Mouse (Mus musculus): Measurements from ENCODE around the gene Tbc1d4. TPM values are rescaled to one million over a fixed set of nuclear protein-coding genes. Genes with fewer than 3 reads are reported as not detected.

Gene Tbc1d4
- polyA plus RNA-seq, 1 experiment: 1.9 TPM

GRCm38 (mm10) chr14:101605843-101606242 is 3.1 kb downstream of the Tbc1d4 start:
- Histone ChIP-seq H3K79me3 (ENCODE audit: low read depth) (no peaks in the 10 kb centered on the region), H3K36me3 (ENCODE audit: control insufficient read depth, insufficient read depth) (no peaks in the 10 kb centered on the region), H3K4me3 (ENCODE audit: insufficient read depth, poor library complexity, severe bottlenecking) (no peak overlapping the region), H3K79me2 (ENCODE audit: control insufficient read depth, insufficient read depth) (peaks cover 6% of the 10 kb centered on the region), H3ac (ENCODE audit: control insufficient read depth, insufficient read length, low read depth) (no peak overlapping the region), H3K27me3 (ENCODE audit: control insufficient read depth, insufficient read depth, insufficient read length) (no peaks in the 10 kb centered on the region)
- TF ChIP-seq MYOG (IDR thresholded peaks at IDR 0.05; ENCODE audit: control insufficient read depth, extremely low read depth, insufficient read length) (no peak), MYOD1 (IDR thresholded peaks at IDR 0.05; ENCODE audit: control insufficient read depth, insufficient read length, low read depth) (no peak), CTCF (IDR thresholded peaks at IDR 0.05; ENCODE audit: control insufficient read depth, insufficient read depth, insufficient read length) (no peak), CEBPB (IDR thresholded peaks at IDR 0.05; ENCODE audit: low read depth) (no peak)

GRCm38 (mm10) chr14:101602851-101603250 is 6.1 kb downstream of the Tbc1d4 start:
- Histone ChIP-seq H3K79me2 (ENCODE audit: control insufficient read depth, insufficient read depth) (peaks cover 6% of the 10 kb centered on the region), H3K27me3 (ENCODE audit: control insufficient read depth, insufficient read depth, insufficient read length) (no peaks in the 10 kb centered on the region), H3K79me3 (ENCODE audit: low read depth) (no peaks in the 10 kb centered on the region), H3ac (ENCODE audit: control insufficient read depth, insufficient read length, low read depth) (no peak overlapping the region), H3K36me3 (ENCODE audit: control insufficient read depth, insufficient read depth) (no peaks in the 10 kb centered on the region), H3K4me3 (ENCODE audit: insufficient read depth, poor library complexity, severe bottlenecking) (no peak overlapping the region)
- no peak for TF ChIP-seq CEBPB (IDR thresholded peaks at IDR 0.05; ENCODE audit: low read depth)
- TF ChIP-seq MAX (IDR thresholded peaks at IDR 0.05): no peak
- no peak for TF ChIP-seq USF1 (IDR thresholded peaks at IDR 0.05; ENCODE audit: low read depth)
- no peak for TF ChIP-seq CTCF (IDR thresholded peaks at IDR 0.05; ENCODE audit: control insufficient read depth, insufficient read depth, insufficient read length)
- no peak for TF ChIP-seq MYOG (IDR thresholded peaks at IDR 0.05; ENCODE audit: control insufficient read depth, extremely low read depth, insufficient read length)
- TF ChIP-seq FOSL1 (IDR thresholded peaks at IDR 0.05; ENCODE audit: insufficient read depth, low read length, poor library complexity, severe bottlenecking): no peak
- TF ChIP-seq MYOD1 (IDR thresholded peaks at IDR 0.05; ENCODE audit: control insufficient read depth, insufficient read length, low read depth): no peak

- no peak for TF ChIP-seq MYOG (IDR thresholded peaks at IDR 0.05; ENCODE audit: control insufficient read depth, extremely low read depth, insufficient read length)
- TF ChIP-seq CEBPB (IDR thresholded peaks at IDR 0.05; ENCODE audit: low read depth): no peak
- no peak for TF ChIP-seq MAX (IDR thresholded peaks at IDR 0.05)
- Histone ChIP-seq H3ac (ENCODE audit: control insufficient read depth, insufficient read length, low read depth) (no peak overlapping the region), H3K36me3 (ENCODE audit: control insufficient read depth, insufficient read depth) (no peaks in the 10 kb centered on the region), H3K4me3 (ENCODE audit: insufficient read depth, poor library complexity, severe bottlenecking) (no peak overlapping the region), H3K79me2 (ENCODE audit: control insufficient read depth, insufficient read depth) (no peaks in the 10 kb centered on the region), H3K27me3 (ENCODE audit: control insufficient read depth, insufficient read depth, insufficient read length) (no peaks in the 10 kb centered on the region), H3K79me3 (ENCODE audit: low read depth) (no peaks in the 10 kb centered on the region)
Observed at GRCm38 (mm10) chr14:101597096-101597715, 11.8 kb downstream of the Tbc1d4 start.

GRCm38 (mm10) chr14:101596691-101597090 is 12.3 kb downstream of the Tbc1d4 start:
- no peaks in the 10 kb centered on the region for H3K36me3 ChIP-seq (ENCODE audit: control insufficient read depth, insufficient read depth)
- no peaks in the 10 kb centered on the region for H3K79me3 ChIP-seq (ENCODE audit: low read depth)
- no peaks in the 10 kb centered on the region for H3K79me2 ChIP-seq (ENCODE audit: control insufficient read depth, insufficient read depth)
- no peak overlapping the region for H3K4me3 ChIP-seq (ENCODE audit: insufficient read depth, poor library complexity, severe bottlenecking)
- no peak for TF ChIP-seq MAX (IDR thresholded peaks at IDR 0.05)
- no peak for TF ChIP-seq USF1 (IDR thresholded peaks at IDR 0.05; ENCODE audit: low read depth)
- TF ChIP-seq FOSL1 (IDR thresholded peaks at IDR 0.05; ENCODE audit: insufficient read depth, low read length, poor library complexity, severe bottlenecking): no peak
- no peak for TF ChIP-seq CTCF (IDR thresholded peaks at IDR 0.05; ENCODE audit: control insufficient read depth, insufficient read depth, insufficient read length)
- TF ChIP-seq MYOG (IDR thresholded peaks at IDR 0.05; ENCODE audit: control insufficient read depth, extremely low read depth, insufficient read length): no peak
- TF ChIP-seq MYOD1 (IDR thresholded peaks at IDR 0.05; ENCODE audit: control insufficient read depth, insufficient read length, low read depth): no peak
- TF ChIP-seq CEBPB (IDR thresholded peaks at IDR 0.05; ENCODE audit: low read depth): no peak
- H3K27me3 ChIP-seq (ENCODE audit: control insufficient read depth, insufficient read depth, insufficient read length): no peaks in the 10 kb centered on the region
- H3ac ChIP-seq (ENCODE audit: control insufficient read depth, insufficient read length, low read depth): no peak overlapping the region

GRCm38 (mm10) chr14:101595301-101596080 is 13.5 kb downstream of the Tbc1d4 start:
- Histone ChIP-seq H3K4me3 (ENCODE audit: insufficient read depth, poor library complexity, severe bottlenecking) (no peak overlapping the region), H3K27me3 (ENCODE audit: control insufficient read depth, insufficient read depth, insufficient read length) (no peaks in the 10 kb centered on the region), H3K79me3 (ENCODE audit: low read depth) (no peaks in the 10 kb centered on the region), H3ac (ENCODE audit: control insufficient read depth, insufficient read length, low read depth) (no peak overlapping the region), H3K36me3 (ENCODE audit: control insufficient read depth, insufficient read depth) (no peaks in the 10 kb centered on the region), H3K79me2 (ENCODE audit: control insufficient read depth, insufficient read depth) (no peaks in the 10 kb centered on the region)
- no peak for TF ChIP-seq CEBPB (IDR thresholded peaks at IDR 0.05; ENCODE audit: low read depth)

GRCm38 (mm10) chr14:101594001-101594400 is 15.0 kb downstream of the Tbc1d4 start:
- no peaks in the 10 kb centered on the region for H3K79me2 ChIP-seq (ENCODE audit: control insufficient read depth, insufficient read depth)
- no peak overlapping the region for H3K4me3 ChIP-seq (ENCODE audit: insufficient read depth, poor library complexity, severe bottlenecking)
- H3K36me3 ChIP-seq (ENCODE audit: control insufficient read depth, insufficient read depth): no peaks in the 10 kb centered on the region
- no peaks in the 10 kb centered on the region for H3K27me3 ChIP-seq (ENCODE audit: control insufficient read depth, insufficient read depth, insufficient read length)
- no peaks in the 10 kb centered on the region for H3K79me3 ChIP-seq (ENCODE audit: low read depth)
- no peak overlapping the region for H3ac ChIP-seq (ENCODE audit: control insufficient read depth, insufficient read length, low read depth)
- TF ChIP-seq CTCF (IDR thresholded peaks at IDR 0.05; ENCODE audit: control insufficient read depth, insufficient read depth, insufficient read length) (no peak), MAX (IDR thresholded peaks at IDR 0.05) (no peak), MYOG (IDR thresholded peaks at IDR 0.05; ENCODE audit: control insufficient read depth, extremely low read depth, insufficient read length) (no peak), CEBPB (IDR thresholded peaks at IDR 0.05; ENCODE audit: low read depth) (no peak), USF1 (IDR thresholded peaks at IDR 0.05; ENCODE audit: low read depth) (no peak), MYOD1 (IDR thresholded peaks at IDR 0.05; ENCODE audit: control insufficient read depth, insufficient read length, low read depth) (no peak)

Data from C2C12 (cell line).